Mouse (Mus musculus): Measurements from ENCODE around the gene Hmox1.

GRCm38 (mm10) chr8:75137536-75137935, 44.1 kb downstream of the Hmox1 start:
- TF ChIP-seq CTCF (IDR thresholded peaks at IDR 0.05; ENCODE audit: low read depth): no peak
- no peak for TF ChIP-seq EP300 (IDR thresholded peaks at IDR 0.05; ENCODE audit: low read depth)
